Mouse (Mus musculus) erythroblast, adult 5-6 weeks (primary cell): ENCODE results near the gene Dnase1l2. TPM values are rescaled to one million over a fixed set of nuclear protein-coding genes. Genes with fewer than 3 reads are reported as not detected.
"Not testable (repeated sequence)": the region's sequence is repeated elsewhere in the genome, so short reads cannot be mapped to it uniquely, and the experiment has no call there.

Experiments used
- ATAC-seq: replicated peaks from 2 replicates; pipeline ENCODE4 v1.8.0; 2016; ENCODE audit warnings: moderate number of reproducible peaks, mild to moderate bottlenecking, moderate TSS enrichment, inconsistent platforms; ENCODE audit not compliant: poor library complexity, low FRiP score, severe bottlenecking
- total RNA-seq, 2 experiments: library from RNA; stranded (forward) in 1 of 2; stranded (reverse) in 1 of 2; fragments of 150-400 nt in 1 of 2; fragments of 200-764, 138-1000 nt in 1 of 2; gene quantifications; 2 replicates each; pipeline versions ENCODE4 v1.2.3 to v1.2.4; 2015 to 2017; ENCODE audit warnings: low replicate concordance in 2 of 2

The Dnase1l2 gene
- total RNA-seq, 2 experiments from 2014 or later = 0.85 TPM; not detected in 1

GRCm38 (mm10) chr17:24473612-24474275, 30.8 kb upstream of the Dnase1l2 start, which contains the start of gene Bricd5:
Bricd5 (plus strand) TSS chr17:24473884.
- no peak for ATAC-seq

DNA sequence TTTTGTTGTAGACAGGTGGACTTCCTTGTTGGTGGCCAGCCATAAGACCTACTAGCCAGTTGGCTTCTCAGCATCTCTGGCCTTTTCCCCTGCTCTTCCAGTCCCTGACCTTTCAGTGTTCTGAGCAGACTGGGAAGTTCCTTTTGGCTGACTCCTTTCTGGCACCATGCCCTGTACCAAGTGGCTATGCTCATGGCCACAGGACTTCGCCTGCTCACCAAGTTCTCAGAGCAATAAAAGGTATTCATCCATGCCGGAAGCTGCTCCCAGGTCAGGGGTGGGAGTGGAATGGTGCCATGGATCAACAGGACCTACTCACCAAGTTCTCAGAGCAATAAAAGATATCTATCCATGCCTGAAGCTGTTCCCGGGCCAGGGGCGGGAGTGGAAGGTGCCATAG, 29.6 kb upstream of the Dnase1l2 start:
- ATAC-seq = no peak

- ATAC-seq = peak; percentile 19
Measured at GRCm38 (mm10) chr17:24470701-24471527, 28.0 kb upstream of the Dnase1l2 start.

DNA sequence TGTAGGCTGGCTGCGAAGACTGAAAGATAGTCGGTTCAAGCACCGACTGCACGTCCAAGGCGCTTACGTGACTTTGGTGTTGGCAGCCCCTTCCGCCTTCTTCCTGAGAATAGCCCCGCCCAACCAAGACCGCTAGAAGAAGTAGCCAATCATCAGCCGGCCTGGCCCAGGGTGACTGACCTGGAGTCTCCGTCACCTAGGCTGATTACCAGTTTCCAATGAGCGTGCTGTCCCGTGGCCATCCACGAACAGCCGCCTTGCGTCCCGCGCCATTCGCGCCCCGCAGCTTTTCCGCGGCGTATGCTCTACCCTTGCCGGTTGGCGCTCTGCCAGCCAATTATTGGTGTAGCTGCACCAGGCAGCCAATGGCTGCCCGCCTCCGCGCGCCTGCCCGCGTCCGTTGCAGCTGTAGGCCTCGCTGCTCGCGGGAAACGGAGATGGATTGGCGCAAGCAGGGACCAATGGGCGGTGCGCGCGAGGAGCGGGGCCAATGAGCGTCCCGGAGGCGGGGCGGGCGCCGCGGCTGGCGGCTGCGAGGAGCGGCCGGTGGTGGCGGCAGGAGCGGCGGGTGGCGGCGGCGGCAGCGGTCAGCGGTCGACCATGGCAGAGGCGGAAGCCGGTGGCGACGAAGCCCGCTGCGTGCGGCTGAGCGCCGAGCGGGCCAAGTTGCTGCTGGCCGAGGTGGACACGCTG, 27.2 kb upstream of the Dnase1l2 start, which contains the start of the genes E4f1 and Pgp:
Gene E4f1, minus strand, starts transcription at position 404 of the 693 bp plus-strand sequence.
Gene Pgp, plus strand, starts transcription at position 483 of the 693 bp plus-strand sequence.
- peak; percentile 91 for ATAC-seq

DNA sequence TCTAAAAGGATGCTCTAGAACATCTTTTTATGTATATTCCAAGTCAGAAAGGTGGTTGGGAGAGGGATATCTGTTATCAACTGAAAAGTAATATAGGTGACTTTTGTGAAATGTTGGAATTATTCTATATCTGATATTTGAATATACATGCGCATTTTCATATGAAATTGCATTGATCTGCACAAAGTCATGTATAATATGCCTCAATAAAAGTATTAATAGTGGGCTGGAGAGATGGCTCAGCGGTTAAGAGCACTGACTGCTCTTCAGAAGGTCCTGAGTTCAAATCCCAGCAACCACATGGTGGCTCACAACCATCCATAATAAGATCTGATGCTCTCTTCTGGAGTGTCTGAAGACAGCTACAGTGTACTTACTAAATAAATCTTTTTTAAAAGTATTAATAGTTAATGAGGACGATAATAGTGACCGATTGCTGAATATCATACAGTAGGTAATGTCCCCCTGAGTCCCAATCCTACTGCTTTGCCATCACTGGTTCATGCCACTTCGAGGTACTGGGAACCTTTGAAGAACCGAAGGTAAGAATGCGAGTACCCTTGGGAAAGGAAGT, 26.5 kb upstream of the Dnase1l2 start:
- no peak for ATAC-seq

- no peak for ATAC-seq
Measured at GRCm38 (mm10) chr17:24468636-24469246, 25.8 kb upstream of the Dnase1l2 start.

DNA sequence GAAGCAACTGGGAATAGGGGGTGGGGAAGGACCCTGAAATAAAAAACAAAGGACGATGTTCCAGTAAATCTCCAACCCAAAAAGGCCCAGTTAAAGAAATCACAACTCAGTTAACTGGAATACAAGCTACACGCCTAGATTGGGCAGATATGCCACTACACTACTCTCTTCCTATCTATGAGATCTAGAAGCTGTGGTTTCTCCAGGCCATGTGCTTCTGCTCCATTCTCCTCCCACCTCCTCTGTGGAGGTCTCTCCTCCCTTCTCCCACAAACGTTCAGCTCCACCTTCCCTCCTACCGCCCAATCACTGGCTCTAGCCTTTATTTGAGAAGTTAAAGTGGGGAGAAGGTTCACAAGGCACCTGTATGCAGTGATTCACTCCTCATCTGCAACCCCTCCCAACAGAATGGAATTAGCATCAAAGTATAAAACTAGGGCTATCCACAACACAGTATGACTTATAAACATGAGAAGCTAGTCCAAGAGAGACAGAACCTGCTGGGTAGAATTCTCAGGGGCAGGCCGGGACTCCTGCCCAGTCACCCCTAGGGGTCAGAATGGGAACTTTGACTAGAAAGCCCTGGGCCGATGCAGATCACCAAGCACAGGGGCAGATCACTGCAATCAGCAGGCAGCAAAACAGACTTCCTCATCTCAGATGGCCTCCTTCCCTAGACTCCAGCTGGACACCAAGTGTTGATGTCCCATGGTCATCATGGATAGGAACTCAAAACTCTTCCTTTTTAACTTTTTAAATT, 20.6 kb upstream of the Dnase1l2 start:
- peak; percentile 16; the same call in 1 of the 2 replicates for ATAC-seq

DNA sequence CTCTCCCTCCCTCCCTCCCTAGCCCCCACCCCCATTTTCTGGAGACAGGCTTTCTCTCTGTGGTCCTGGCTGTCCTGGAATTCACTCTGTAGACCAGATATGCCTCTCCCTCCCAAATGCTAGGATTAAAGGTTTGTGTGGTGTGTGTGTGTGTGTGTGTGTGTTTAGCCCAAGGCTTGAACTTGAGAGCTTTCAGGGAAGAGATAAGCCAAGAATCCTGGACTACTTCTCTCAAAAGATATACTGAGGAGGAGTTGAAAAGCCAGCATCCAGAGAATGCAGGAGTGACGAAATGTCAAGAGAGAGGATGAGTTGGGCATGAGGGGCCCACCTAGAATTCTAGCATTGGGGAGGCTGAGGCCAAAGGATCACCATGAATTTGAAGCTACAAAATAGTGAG, 20.0 kb upstream of the Dnase1l2 start:
- no peak for ATAC-seq

DNA sequence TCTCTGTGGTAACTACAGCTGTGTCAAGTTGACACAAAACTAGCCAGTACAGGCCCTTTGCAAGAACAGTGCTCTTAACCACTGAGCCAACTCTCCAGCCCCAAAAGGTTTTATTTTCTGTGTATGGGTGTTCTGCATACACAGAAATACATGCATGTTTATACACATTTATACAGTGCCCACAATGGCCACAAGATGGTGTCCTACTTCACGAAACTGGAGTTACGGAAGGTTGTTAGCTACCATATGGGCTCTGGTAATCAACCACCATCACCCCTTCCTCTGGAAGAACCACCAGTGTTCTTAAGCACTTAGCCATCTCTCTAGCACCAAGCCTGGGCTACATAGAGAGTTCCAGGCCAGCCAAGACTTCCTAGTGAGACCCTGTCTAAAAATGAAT, 18.7 kb upstream of the Dnase1l2 start:
- peak; percentile 76 for ATAC-seq

GRCm38 (mm10) chr17:24455523-24456206, 12.8 kb upstream of the Dnase1l2 start:
- ATAC-seq = not testable (repeated sequence)

DNA sequence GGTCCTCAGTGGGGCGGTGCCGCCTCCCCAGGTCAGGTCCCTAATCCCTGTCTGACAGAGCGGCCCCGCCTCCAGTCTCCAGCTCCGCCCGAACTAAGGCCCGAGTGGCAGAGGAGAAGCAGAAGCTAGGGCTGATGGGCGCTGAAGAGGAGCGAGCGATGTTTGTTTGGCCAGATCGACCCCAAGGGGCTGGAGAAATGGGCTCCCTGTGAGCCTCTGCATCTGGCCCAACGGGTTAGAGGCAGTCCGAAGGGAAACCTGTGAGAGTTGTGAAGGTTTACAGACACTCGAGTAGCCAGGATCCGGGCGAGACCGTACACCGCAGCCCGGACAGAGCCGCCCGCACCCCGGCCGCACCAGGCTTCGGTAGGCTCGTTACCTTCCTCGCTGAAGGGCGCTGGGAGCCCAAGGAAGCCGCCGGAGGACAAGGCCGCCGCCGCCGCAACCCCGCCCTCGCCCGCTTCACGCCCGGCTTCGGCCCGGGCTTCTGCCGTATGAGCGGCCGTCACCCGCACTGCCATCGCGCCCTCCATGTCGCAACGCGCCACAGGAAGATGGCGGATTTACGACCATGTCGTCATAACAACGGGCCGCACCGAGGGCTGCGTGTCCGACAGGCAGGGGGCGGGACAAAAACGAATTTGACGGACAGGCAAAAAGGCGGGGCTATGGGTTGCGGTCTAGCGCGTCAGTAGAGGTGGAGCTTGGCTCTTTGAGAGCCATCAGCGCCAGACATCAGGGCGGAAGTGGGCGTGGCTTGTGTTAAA, 12.0 kb upstream of the Dnase1l2 start:
- peak; percentile 93 for ATAC-seq

DNA sequence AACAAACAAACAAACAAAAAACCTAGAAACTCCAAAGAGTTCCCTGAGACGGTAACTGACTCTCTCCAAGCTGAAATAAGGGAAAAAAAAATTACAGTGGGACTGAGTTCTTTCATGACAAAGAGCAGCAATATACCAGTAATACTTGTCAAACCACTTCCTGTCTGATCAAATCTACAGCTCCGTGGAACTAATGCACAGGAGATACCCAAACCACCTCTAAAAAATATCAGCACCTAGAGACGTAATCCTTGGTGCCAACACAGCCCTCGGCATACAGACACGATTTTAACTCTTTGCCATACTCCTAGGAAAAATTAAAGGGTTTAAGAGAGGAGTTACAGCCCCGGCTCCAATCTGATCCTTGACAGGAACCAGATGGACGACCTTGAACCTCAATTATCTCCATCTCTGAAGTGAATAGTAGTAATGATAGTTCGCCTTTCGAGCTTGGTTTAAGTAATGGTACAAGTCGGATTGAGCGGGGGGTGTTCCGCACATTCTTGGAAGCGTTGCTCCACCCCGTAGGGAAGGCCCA, 11.4 kb upstream of the Dnase1l2 start:
- ATAC-seq = peak; percentile 9; the same call in 1 of the 2 replicates

GRCm38 (mm10) chr17:24453372-24453771, 10.5 kb upstream of the Dnase1l2 start:
- 0 out of 2 replicates have a peak, but pooled peaks have one; percentile 12 for ATAC-seq

GRCm38 (mm10) chr17:24451220-24451619, 8.3 kb upstream of the Dnase1l2 start:
- ATAC-seq = no peak

DNA sequence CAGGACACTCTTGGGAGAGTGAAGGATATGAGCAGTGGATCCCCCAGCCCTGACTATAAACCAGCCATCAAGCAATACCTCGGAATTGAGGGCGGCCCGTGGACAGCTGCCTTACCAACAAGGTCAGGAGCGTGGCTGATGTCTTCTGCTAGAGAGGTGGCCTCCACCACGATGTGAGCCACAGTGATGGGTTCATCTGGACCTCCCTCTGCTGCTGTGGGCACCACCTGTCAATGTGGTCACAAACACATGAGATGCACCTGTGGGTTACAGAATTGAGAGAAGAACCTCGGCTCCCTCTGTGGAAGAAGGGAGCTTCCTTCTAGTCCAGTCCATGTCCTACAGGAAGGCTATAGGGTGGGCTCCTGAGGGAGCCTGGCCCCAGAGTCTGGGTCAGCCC, 6.6 kb upstream of the Dnase1l2 start:
- ATAC-seq = no peak

DNA sequence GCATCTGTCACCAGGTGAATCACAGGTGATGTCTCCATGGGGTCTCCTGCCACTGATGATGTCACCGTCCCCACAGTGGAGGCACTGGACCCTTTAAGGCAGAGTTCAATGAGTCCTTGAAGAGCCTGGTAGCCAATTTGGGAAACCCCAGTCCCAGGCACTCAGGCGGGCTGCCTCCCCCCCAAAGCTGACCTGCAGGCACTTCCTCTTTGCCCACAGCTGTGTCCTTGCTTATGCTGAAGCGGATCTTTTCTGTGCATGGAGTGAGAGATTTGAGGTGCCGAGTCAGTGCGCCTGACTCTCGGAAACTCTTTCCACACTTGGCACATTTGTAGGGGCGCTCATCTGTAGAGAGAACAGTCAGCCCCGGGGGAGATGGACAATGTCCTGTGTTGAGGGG, 3.7 kb upstream of the Dnase1l2 start:
- ATAC-seq = no peak

DNA sequence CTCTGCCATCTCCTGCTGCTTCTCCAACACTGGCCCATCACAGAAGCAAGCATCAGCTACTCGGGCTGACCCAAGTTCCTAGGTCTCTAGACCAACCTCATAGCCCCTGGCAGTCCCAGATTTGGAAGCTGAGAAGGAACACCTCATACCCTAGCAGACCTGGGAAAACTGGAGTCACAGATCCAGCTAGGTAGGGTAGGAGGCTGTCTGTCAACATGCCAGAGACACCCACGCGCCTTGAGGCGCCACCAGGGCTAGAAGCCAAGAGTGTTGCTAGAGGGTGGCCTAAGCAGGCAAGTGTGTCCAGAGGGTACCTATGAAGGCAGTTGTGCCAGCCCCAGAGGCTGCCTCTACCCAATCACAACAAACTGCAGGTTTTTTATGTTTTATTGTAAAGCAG, 504 bp upstream of the Dnase1l2 start:
- ATAC-seq = no peak
